Mouse (Mus musculus): ENCODE results near the gene Pts. TPM values are rescaled to one million over a fixed set of nuclear protein-coding genes. Genes with fewer than 3 reads are reported as not detected.

Pts gene
- total RNA-seq, 2 experiments from 2014 or later, result 36.0 to 39.8 TPM

- no peak for DNase-seq (ENCODE audit: extremely low spot score in 1 of 2, low spot score in 1 of 2)
These were observed 32.9 kb downstream of the Pts start for GRCm38 (mm10) chr9:50495405-50496150.

- DNase-seq (ENCODE audit: extremely low spot score in 1 of 2, low spot score in 1 of 2), result no peak
These were observed 34.2 kb downstream of the Pts start, which contains the start of gene Plet1 for GRCm38 (mm10) chr9:50494311-50494710. Gene Plet1, plus strand, starts transcription at chr9:50494525.

GRCm38 (mm10) chr9:50493777-50494176 is 34.7 kb downstream of the Pts start:
- DNase-seq (ENCODE audit: extremely low spot score in 1 of 2, low spot score in 1 of 2), result no peak

GRCm38 (mm10) chr9:50491531-50492045 is 36.9 kb downstream of the Pts start:
- DNase-seq (ENCODE audit: extremely low spot score in 1 of 2, low spot score in 1 of 2), result no peak

- DNase-seq (ENCODE audit: extremely low spot score in 1 of 2, low spot score in 1 of 2), result no peak
These were observed 37.7 kb downstream of the Pts start for GRCm38 (mm10) chr9:50490836-50491235.

GRCm38 (mm10) chr9:50485521-50485920 is 43.0 kb downstream of the Pts start:
- DNase-seq (ENCODE audit: extremely low spot score in 1 of 2, low spot score in 1 of 2), result no peak

- no peak for DNase-seq (ENCODE audit: extremely low spot score in 1 of 2, low spot score in 1 of 2)
These were observed 45.8 kb downstream of the Pts start for GRCm38 (mm10) chr9:50482743-50483142.

GRCm38 (mm10) chr9:50479476-50479875 is 49.0 kb downstream of the Pts start:
- no peak for DNase-seq (ENCODE audit: extremely low spot score in 1 of 2, low spot score in 1 of 2)

GRCm38 (mm10) chr9:50478826-50479225 is 49.7 kb downstream of the Pts start:
- DNase-seq (ENCODE audit: extremely low spot score in 1 of 2, low spot score in 1 of 2), result no peak

- no peak for DNase-seq (ENCODE audit: extremely low spot score in 1 of 2, low spot score in 1 of 2)
These were observed 51.3 kb downstream of the Pts start for GRCm38 (mm10) chr9:50477270-50477669.

- DNase-seq (ENCODE audit: extremely low spot score in 1 of 2, low spot score in 1 of 2), result no peak
These were observed 51.9 kb downstream of the Pts start for GRCm38 (mm10) chr9:50476651-50477050.

- DNase-seq (ENCODE audit: extremely low spot score in 1 of 2, low spot score in 1 of 2), result no peak
These were observed 52.8 kb downstream of the Pts start for GRCm38 (mm10) chr9:50475745-50476144.

- no peak for DNase-seq (ENCODE audit: extremely low spot score in 1 of 2, low spot score in 1 of 2)
These were observed 53.2 kb downstream of the Pts start for GRCm38 (mm10) chr9:50475318-50475717.

Other genes with a start within 250 kb of the Pts start
- 100 to 1,000 TPM; 369 to 392 TPM for gene Rpl10-ps3, start 183.8 kb downstream of the Pts start, total RNA-seq (2021)
- under 1 TPM; 0.15 to 0.21 TPM for gene Plet1, start 34.2 kb downstream of the Pts start, total RNA-seq (2021)
- gene Il18, start 26.1 kb upstream of the Pts start, total RNA-seq (2021), result 10 to 100 TPM; 24.3 to 25.4 TPM
- 1 to 10 TPM; 3.5 to 3.8 TPM for gene Bco2, start 26.5 kb upstream of the Pts start, total RNA-seq (2021)
- not detected for gene Tex12, start 32.6 kb upstream of the Pts start, total RNA-seq (2021)
- 100 to 1,000 TPM; 117 to 132 TPM for gene Sdhd, start 75.1 kb upstream of the Pts start, total RNA-seq (2021)
- 100 to 1,000 TPM; 237 to 253 TPM for gene Timm8b, start 75.2 kb upstream of the Pts start, total RNA-seq (2021)
- 1 to 10 TPM; 3.3 to 3.4 TPM for gene Pih1d2, start 88.6 kb upstream of the Pts start, total RNA-seq (2021)
- gene Nkapd1, start 88.7 kb upstream of the Pts start, total RNA-seq (2021), result 10 to 100 TPM; 19.3 to 22.8 TPM
- gene Dlat, start 131.1 kb upstream of the Pts start, total RNA-seq (2021), result 100 to 1,000 TPM; 137 to 141 TPM
- gene Dixdc1, start 210.8 kb upstream of the Pts start, total RNA-seq (2021), result 10 to 100 TPM; 83.7 to 91.2 TPM
- gene 2310030G06Rik, start 217.8 kb upstream of the Pts start, total RNA-seq (2021), result 1 to 10 TPM; 1.7 to 1.9 TPM
- 100 to 1,000 TPM; 125 to 157 TPM for gene Cryab, start 222.6 kb upstream of the Pts start, total RNA-seq (2021)
- 1 to 10 TPM in 1 of 2 experiments, under 1 TPM in 1; 0.96 to 1.7 TPM for gene Hspb2, start 223.6 kb upstream of the Pts start, total RNA-seq (2021)
- gene Fdxacb1, start 239.5 kb upstream of the Pts start, total RNA-seq (2021), result 1 to 10 TPM; 5.1 to 5.8 TPM
- 10 to 100 TPM; 28.4 to 30.7 TPM for gene Alg9, start 246.3 kb upstream of the Pts start, total RNA-seq (2021)
- 10 to 100 TPM; 31.2 to 35.2 TPM for gene 1110032A03Rik, start 246.8 kb upstream of the Pts start, total RNA-seq (2021)

Data from layer of hippocampus, postnatal 25 days (tissue).